Mouse (Mus musculus) liver, adult 2 months (tissue): ENCODE measurements around the gene Creb3l1. TPM values are rescaled to one million over a fixed set of nuclear protein-coding genes. Genes with fewer than 3 reads are reported as not detected.
A peak's percentile ranks its signal among the peaks of the same experiment; 100 is the strongest.

Source experiments
- DNase-seq: peaks from one replicate; pipeline ENCODE4 v3.0.0-alpha.2; 2011; ENCODE audit warnings: low read depth, low spot score; ENCODE audit errors: extremely low read depth
- H3K27ac ChIP-seq: fragments of 200-500 bp; replicated peaks from 2 replicates; pipeline ENCODE4 v1.5.1; 2012; ENCODE audit warnings: low read depth, mild to moderate bottlenecking, control low read depth, inconsistent platforms, low read length; ENCODE audit not compliant: insufficient read depth
- H3K27me3 ChIP-seq: fragments of 200-500 bp; 2 replicates; pipeline ENCODE4 v1.6.1; 2012; ENCODE audit warnings: mild to moderate bottlenecking, moderate library complexity, low read length, inconsistent platforms; ENCODE audit not compliant: control insufficient read depth, insufficient read depth
- H3K36me3 ChIP-seq: fragments of 200-500 bp; 2 replicates; pipeline ENCODE4 v1.6.1; 2012; ENCODE audit warnings: low read length, inconsistent platforms; ENCODE audit not compliant: control insufficient read depth, insufficient read depth
- H3K4me1 ChIP-seq: fragments of 200-500 bp; 2 replicates; pipeline ENCODE4 v1.6.1; 2011; ENCODE audit warnings: low read length; ENCODE audit not compliant: control insufficient read depth, insufficient read depth
- H3K4me3 ChIP-seq: fragments of 200-500 bp; 2 replicates; pipeline ENCODE4 v1.5.1; 2011; ENCODE audit warnings: low read depth, mild to moderate bottlenecking, control low read depth, low read length, moderate library complexity; ENCODE audit not compliant: insufficient read depth
- H3K79me2 ChIP-seq: fragments of 200-500 bp; 2 replicates; pipeline ENCODE4 v1.6.1; 2012; ENCODE audit warnings: inconsistent platforms, mild to moderate bottlenecking, low read length, moderate library complexity; ENCODE audit not compliant: control insufficient read depth, insufficient read depth
- H3K9ac ChIP-seq: fragments of 200-500 bp; 2 replicates; pipeline ENCODE4 v1.6.1; 2012; ENCODE audit warnings: low read depth, mild to moderate bottlenecking, control low read depth, inconsistent platforms, low read length
- CTCF ChIP-seq: fragments of 200-500 bp; IDR thresholded peaks from 2 replicates; pipeline ENCODE4 v1.5.1; 2011; ENCODE audit warnings: low read depth, low read length, control low read depth
- POLR2A ChIP-seq: fragments of 200-500 bp; IDR thresholded peaks from 2 replicates; pipeline ENCODE4 v1.6.1; 2011; ENCODE audit warnings: low read length, control low read depth; ENCODE audit not compliant: insufficient read depth; ENCODE audit errors: extremely low read depth
- WGBS: fragments of 180-500 bp; shearing (Covaris S2); methylation state at CpG from one replicate; pipeline ENCODE4 v1.1.7; 2018; 5-methylcytosine and 5-hydroxymethylcytosine counted together
- polyA plus RNA-seq: library from polyadenylated mRNA; depleted of rRNA; stranded (reverse); fragments of >200 nt; gene quantifications from 2 replicates; pipeline ENCODE4 v1.2.3, GENCODE M21; 2012
- total RNA-seq: library from RNA; depleted of rRNA; stranded (reverse); fragments of >200 nt; gene quantifications from 2 replicates; pipeline ENCODE4 v1.2.3, GENCODE M21; 2014

Creb3l1 gene
- total and polyA plus RNA-seq, 2 experiments, result 0.18 to 0.40 TPM

- Histone ChIP-seq H3K79me2 (no peaks in the 10 kb centered on the region), H3K9ac (no peak overlapping the region), H3K36me3 (no peaks in the 10 kb centered on the region), H3K4me3 (no peak overlapping the region), H3K4me1 (no peaks in the 10 kb centered on the region; the same call in 1 of the 2 replicates), H3K27ac (no peak overlapping the region), H3K27me3 (no peaks in the 10 kb centered on the region)
- DNase-seq, result no peak
- 89% methylated on average over 8 of the region's 8 CpGs for WGBS
- no peak for TF ChIP-seq CTCF
- TF ChIP-seq POLR2A, result no peak
Observed at GRCm38 (mm10) chr2:92065269-92065888, 41.1 kb upstream of the Creb3l1 start.

GRCm38 (mm10) chr2:92063106-92063505 is 38.8 kb upstream of the Creb3l1 start:
- H3K4me3 ChIP-seq, result no peak overlapping the region
- H3K36me3 ChIP-seq, result no peaks in the 10 kb centered on the region
- H3K27ac ChIP-seq, result no peak overlapping the region
- WGBS, result 64% methylated on average over 5 of the region's 5 CpGs
- H3K4me1 ChIP-seq, result peaks cover 5% of the 10 kb centered on the region; the same call in 1 of the 2 replicates
- DNase-seq, result no peak
- H3K9ac ChIP-seq, result no peak overlapping the region
- no peaks in the 10 kb centered on the region for H3K27me3 ChIP-seq
- TF ChIP-seq CTCF, result no peak
- no peak for TF ChIP-seq POLR2A
- no peaks in the 10 kb centered on the region for H3K79me2 ChIP-seq

GRCm38 (mm10) chr2:92061337-92061736 is 37.0 kb upstream of the Creb3l1 start:
- DNase-seq, result no peak
- Histone ChIP-seq H3K36me3 (no peaks in the 10 kb centered on the region), H3K27ac (no peak overlapping the region), H3K9ac (no peak overlapping the region), H3K4me3 (no peak overlapping the region), H3K27me3 (no peaks in the 10 kb centered on the region), H3K4me1 (peaks cover 5% of the 10 kb centered on the region; the same call in 1 of the 2 replicates), H3K79me2 (no peaks in the 10 kb centered on the region)
- no peak for TF ChIP-seq POLR2A
- TF ChIP-seq CTCF, result no peak
- 92% methylated on average over 5 of the region's 5 CpGs for WGBS

GRCm38 (mm10) chr2:92060291-92060690 is 36.0 kb upstream of the Creb3l1 start:
- no peak overlapping the region for H3K9ac ChIP-seq
- no peaks in the 10 kb centered on the region for H3K36me3 ChIP-seq
- DNase-seq, result no peak
- H3K27ac ChIP-seq, result no peak overlapping the region
- no peaks in the 10 kb centered on the region for H3K27me3 ChIP-seq
- no peak overlapping the region for H3K4me3 ChIP-seq
- H3K79me2 ChIP-seq, result no peaks in the 10 kb centered on the region
- TF ChIP-seq CTCF, result no peak
- TF ChIP-seq POLR2A, result no peak
- 52% methylated on average over 6 of the region's 6 CpGs for WGBS
- peaks cover 5% of the 10 kb centered on the region; the same call in 1 of the 2 replicates for H3K4me1 ChIP-seq

GRCm38 (mm10) chr2:92059481-92060220 is 35.3 kb upstream of the Creb3l1 start:
- Histone ChIP-seq H3K27me3 (no peaks in the 10 kb centered on the region), H3K9ac (peak overlapping the region; percentile 44)

GRCm38 (mm10) chr2:92058936-92059335 is 34.6 kb upstream of the Creb3l1 start:
- TF ChIP-seq POLR2A (no peak), CTCF (no peak)
- H3K36me3 ChIP-seq, result no peaks in the 10 kb centered on the region
- no peak for DNase-seq
- no peaks in the 10 kb centered on the region for H3K27me3 ChIP-seq
- no peaks in the 10 kb centered on the region for H3K79me2 ChIP-seq
- H3K4me1 ChIP-seq, result peaks cover 5% of the 10 kb centered on the region; the same call in 1 of the 2 replicates
- 5% methylated on average over 11 of the region's 11 CpGs for WGBS
- H3K27ac ChIP-seq, result no peak overlapping the region
- 0 out of 2 replicates have a peak overlapping the region, but pooled peaks have one; percentile 36 for H3K9ac ChIP-seq
- H3K4me3 ChIP-seq, result peak overlapping the region; percentile 53

More at GRCm38 (mm10) chr2:92059481-92060220, 35.3 kb upstream of the Creb3l1 start:
- Histone ChIP-seq H3K27ac (no peak overlapping the region), H3K4me3 (peak overlapping the region; percentile 52), H3K79me2 (no peaks in the 10 kb centered on the region), H3K4me1 (peaks cover 5% of the 10 kb centered on the region; the same call in 1 of the 2 replicates), H3K36me3 (no peaks in the 10 kb centered on the region)
- no peak for TF ChIP-seq CTCF
- TF ChIP-seq POLR2A, result no peak
- DNase-seq, result no peak
- WGBS, result 1% methylated on average over 63 of the region's 63 CpGs
